Mouse (Mus musculus): ENCODE results near the gene Tfap2e. TPM values are rescaled to one million over a fixed set of nuclear protein-coding genes. Genes with fewer than 3 reads are reported as not detected.

Tfap2e gene
- not detected for polyA plus RNA-seq (2015; fragmentation: Illumina TruSeq; extraction: RNeasy Lipid Tissue Mini Kit (QIAGEN cat#74804); ENCODE audit: low read depth, low replicate concordance)

DNA sequence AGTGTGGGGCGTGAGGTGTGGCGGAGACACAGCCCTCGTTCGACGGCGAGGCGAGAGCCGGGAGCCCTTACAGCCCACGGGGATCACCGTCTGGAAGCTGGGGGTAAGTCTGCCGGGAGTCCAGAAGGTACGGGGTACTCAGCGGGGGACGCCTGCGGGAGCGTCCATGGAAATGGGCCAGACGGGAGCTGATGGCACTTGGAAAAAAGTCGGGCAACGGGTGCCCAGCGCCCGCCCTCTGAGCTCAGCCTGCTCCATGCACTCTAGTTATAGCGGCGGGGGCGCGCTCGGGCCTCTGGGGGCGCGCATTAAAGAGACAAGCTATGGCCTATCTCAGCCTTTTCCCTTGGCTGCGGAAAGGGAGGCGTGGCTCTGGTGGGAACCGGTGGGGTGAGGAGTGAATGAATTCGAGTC is at the start of gene Tfap2e:
Gene Tfap2e (minus strand): TSS at position 240 of the 414 bp plus-strand sequence.

DNA sequence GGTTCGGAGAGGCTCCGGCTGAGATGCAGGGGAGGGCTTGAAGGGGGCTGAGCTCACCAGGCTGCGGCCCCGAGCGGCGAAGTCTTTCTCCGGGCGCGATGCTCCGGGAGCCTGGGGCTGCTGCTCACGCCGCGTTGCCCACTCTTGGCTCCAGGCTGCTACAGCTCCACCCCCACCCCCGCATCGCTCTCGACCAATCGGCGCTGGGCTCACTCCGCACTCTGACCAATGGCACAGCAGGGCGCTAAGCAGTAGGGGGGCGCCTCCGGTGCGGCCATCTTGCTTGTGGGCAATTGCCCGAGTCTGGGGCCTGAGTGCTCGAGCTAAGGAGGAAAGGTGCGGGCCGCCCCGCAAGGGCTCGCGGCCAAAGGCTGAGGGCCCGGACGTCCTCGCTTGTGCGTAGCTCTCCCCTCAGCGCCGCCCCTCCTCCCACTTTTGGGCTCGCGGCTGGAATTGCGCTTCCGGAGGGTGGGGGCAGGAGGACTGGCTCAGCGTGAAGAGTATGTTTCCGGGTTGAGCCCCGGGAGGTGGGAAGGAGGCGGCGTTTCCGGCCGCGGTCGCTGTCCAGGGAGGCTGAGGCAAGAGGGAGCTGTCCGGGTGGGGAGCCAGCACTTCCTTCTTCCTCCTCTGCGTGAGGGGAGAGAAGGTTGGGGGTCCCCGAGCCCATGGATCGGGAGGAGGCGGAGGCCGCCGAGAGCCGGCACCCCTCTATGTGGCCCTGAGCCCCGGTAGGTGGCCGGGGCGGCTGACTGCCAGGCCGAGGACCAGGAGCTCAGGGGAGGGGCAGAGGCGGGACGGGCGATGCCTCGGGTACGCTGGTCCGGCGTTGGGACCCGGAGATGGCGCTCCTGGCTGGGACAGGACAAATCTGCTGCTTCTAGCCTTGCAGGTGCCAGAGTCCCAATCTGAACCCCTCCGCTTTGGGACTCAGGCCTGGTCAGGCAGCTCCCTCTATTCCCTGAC is 17.5 kb upstream of the Tfap2e start, which contains the start of the genes Ncdn and AU040320:
Gene Ncdn (minus strand): TSS at position 171 of the 963 bp plus-strand sequence.
Gene AU040320 (plus strand): TSS at position 277 of the 963 bp plus-strand sequence.

DNA sequence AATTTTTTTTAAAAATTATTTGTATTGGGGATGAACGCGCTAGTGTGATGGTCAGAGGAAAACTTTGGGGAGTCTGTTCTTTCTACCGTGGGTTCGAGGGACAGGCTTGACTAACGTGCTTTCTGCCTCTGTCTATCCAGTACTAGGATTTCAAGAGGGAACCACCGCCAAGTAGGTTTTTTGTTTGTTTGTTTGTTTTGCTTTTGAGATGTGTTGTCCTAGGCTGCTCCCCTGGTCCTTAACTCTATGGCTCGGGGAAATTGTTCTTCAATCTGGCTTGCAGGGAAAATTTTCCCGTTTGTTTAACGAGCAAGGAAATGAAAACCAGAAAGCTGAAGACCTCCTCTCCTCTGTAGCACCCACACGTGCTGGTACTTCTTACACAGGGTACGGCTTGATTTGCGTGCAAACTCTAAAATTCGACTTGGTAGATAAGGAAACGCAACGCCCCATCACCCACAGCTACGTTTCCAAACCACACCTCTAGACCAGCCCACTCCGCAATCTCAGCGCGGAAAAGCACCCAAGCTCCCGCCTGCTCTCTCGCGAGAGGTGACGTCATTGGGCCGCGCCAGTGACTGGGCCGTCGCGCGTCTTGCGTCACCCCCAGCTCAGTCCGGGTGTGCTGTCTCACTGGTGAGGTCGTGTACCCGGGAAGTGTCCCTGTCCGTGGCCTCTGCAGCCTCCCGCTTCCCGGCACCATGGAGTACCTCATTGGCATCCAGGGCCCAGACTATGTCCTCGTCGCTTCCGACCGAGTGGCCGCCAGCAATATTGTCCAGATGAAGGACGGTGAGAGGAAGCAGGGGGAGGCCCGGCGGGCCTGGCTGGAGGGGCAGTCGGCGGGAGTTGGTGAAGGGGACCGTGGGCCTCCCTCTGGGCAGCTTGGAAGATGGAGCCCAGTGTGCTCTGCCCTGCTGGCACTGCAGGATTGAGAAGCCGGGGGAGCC is 58.7 kb downstream of the Tfap2e start, which contains the start of gene Psmb2:
Gene Psmb2 (plus strand): TSS at position 577 of the 950 bp plus-strand sequence.

Other genes starting within 250 kb of the Tfap2e start
- 5.9 TPM for gene Ago4, start 202.8 kb downstream of the Tfap2e start, polyA plus RNA-seq (2015; fragmentation: Illumina TruSeq; extraction: RNeasy Lipid Tissue Mini Kit (QIAGEN cat#74804); ENCODE audit: low read depth, low replicate concordance)
- 2.7 TPM for gene Clspn, start 179.3 kb downstream of the Tfap2e start, polyA plus RNA-seq (2015; fragmentation: Illumina TruSeq; extraction: RNeasy Lipid Tissue Mini Kit (QIAGEN cat#74804); ENCODE audit: low read depth, low replicate concordance)
- gene 5730409E04Rik, start 126.4 kb downstream of the Tfap2e start, polyA plus RNA-seq (2015; fragmentation: Illumina TruSeq; extraction: RNeasy Lipid Tissue Mini Kit (QIAGEN cat#74804); ENCODE audit: low read depth, low replicate concordance), result 93.5 TPM
- 189 TPM for gene Psmb2, start 58.6 kb downstream of the Tfap2e start, polyA plus RNA-seq (2015; fragmentation: Illumina TruSeq; extraction: RNeasy Lipid Tissue Mini Kit (QIAGEN cat#74804); ENCODE audit: low read depth, low replicate concordance)
- 829 TPM for gene Ncdn, start 17.2 kb upstream of the Tfap2e start, polyA plus RNA-seq (2015; fragmentation: Illumina TruSeq; extraction: RNeasy Lipid Tissue Mini Kit (QIAGEN cat#74804); ENCODE audit: low read depth, low replicate concordance)
- gene AU040320, start 17.3 kb upstream of the Tfap2e start, polyA plus RNA-seq (2015; fragmentation: Illumina TruSeq; extraction: RNeasy Lipid Tissue Mini Kit (QIAGEN cat#74804); ENCODE audit: low read depth, low replicate concordance), result 39.1 TPM
- gene Zmym4, start 231.9 kb upstream of the Tfap2e start, polyA plus RNA-seq (2015; fragmentation: Illumina TruSeq; extraction: RNeasy Lipid Tissue Mini Kit (QIAGEN cat#74804); ENCODE audit: low read depth, low replicate concordance), result 25.4 TPM

Data from brain, adult 10 weeks (tissue).